Mouse (Mus musculus): ENCODE measurements around the gene Fndc3b.

Gene Fndc3b

GRCm38 (mm10) chr3:27710648-27711428 lies at the start of gene Fndc3b:
Fndc3b (minus strand) TSS chr3:27711307.
- peak; percentile 88 for DNase-seq

DNA sequence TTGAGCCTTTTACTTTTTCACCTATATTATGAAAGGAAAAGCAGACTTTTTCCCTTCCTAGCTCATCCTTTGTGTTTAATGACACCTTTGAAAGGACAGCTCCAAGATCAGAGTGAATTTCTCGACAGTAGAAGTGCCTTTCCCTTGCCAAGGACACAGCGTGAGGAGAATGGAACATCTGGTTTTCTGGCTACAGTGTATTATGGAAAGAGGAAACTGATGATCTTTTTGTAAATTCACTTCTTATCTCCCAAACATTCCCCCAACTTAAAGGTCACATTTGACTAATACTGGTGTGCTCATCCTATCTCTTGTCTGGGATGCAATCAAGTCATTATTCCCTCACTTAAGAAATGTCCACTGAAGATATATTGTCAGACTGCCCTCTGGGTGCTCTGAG lies 49.2 kb upstream of the Fndc3b start:
- DNase-seq = no peak

DNA sequence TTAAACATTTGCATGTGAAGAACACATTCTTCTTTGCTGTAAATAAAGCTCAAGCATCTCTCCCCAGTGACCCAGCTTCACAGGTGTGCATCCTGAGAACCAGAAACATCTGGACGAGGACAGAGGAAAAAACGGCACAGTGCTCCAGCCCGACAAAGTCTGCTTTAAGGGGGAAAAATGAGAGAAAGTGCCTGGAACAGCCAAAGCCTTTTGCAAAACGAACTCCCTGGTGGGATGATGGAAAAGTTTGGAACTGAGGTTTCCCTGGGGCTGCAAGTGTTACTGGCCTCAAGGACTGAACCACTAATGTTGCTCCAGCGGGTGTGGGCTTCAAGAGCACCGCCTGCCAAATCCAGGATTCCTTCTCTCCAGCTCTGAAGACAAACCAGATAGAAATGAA lies 47.9 kb upstream of the Fndc3b start:
- DNase-seq = no peak

GRCm38 (mm10) chr3:27751657-27752056 lies 40.5 kb upstream of the Fndc3b start:
- DNase-seq = no peak

DNA sequence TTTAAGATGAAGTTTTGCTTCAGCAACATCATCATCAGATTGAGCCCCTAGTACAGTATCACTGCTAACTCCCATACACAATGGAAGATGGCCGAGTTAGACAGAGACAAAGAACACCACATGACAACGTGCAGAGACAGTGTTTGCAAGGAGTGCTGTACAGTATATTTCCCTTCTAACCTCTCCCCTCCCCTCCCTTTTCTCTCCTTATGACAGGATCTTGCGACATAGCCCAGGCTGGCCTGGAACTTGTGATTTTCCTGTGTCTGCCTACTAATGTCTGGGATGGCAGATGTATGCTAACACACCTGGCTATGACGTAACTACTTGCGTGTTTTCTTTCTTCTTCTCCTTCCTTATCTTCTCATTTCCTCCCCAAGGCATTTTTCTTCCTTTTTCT lies 40.0 kb upstream of the Fndc3b start:
- no peak for DNase-seq

DNA sequence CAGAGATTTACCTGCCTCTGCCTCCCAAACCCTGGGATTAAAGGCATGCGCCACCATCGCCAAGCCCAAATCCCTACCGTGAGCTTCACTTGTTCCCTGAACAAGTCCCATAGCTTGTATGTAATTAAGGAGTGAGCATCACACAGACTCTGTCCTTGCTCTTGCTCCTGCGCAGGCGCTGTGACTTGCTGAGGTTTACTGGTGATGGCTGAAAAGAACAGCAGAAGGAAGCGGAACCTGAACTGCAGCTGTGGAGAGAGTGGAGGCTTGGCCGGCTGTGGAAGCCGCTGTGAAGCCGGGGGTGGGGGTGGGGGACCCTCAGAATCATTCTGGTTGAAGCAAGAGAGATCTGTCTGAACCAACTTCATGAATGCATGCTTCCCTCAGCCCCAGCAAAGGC lies 34.5 kb upstream of the Fndc3b start:
- DNase-seq = no peak

DNA sequence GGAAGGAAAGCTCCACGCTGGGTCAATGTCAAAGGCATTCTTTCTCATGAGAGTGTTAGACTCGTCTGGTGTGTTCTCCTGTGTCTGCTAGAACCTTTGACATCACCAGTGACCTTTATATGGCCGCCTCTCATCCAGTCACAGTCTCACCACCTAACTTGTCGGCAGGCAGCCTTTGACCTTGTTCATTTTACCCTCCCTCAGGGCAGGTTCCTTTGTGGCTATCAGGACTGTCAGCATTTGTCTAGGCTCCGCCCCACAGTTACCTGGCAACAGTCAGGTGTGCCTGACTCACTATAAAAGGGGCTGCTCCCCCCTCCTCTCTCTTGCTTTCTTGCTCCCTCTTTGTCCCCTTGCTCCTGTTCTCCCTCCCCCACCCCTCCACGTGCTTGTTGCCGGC lies 33.6 kb upstream of the Fndc3b start:
- DNase-seq = no peak

- no peak for DNase-seq
Measured at GRCm38 (mm10) chr3:27743271-27744145, 32.4 kb upstream of the Fndc3b start.

DNA sequence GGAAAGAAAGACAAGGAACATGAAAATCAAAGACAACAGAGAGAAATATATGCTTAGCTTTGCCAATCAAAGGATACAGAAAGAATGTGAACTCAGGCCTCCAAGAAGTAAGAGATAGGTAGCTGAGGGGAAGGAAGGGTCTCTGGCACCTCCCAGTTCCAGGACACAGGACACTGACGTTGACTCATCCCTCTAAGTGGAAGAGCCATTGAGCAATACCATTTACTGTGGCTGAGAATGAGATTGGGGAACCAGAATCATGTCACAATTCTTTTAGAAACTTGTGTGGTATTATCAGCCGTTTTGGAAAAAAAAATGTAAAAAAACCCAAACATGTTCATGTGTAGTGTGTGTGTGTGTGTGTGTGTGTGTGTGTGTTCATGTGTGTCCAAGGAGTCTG lies 31.0 kb upstream of the Fndc3b start:
- DNase-seq = no peak

- DNase-seq = peak; percentile 10
Measured at GRCm38 (mm10) chr3:27740136-27740535, 29.0 kb upstream of the Fndc3b start.

DNA sequence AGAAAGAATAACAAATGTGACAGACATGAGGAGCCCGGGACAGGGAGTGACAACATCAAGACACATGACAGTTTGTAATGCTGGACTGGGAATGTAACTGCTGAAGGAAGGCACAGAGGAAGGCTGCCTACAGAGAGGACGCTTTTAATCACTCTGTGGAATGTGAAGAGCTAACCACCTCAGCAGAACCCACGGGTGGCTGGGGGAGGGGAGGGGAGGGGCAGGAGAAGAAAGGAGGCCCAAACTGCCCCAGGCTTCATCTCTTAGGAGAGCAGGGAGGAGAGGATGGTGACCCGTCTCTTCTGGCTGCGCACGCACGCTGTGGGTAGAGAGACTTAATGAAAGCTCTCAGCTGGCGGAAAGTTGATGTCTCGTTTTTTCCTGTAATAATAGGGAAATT lies 25.1 kb upstream of the Fndc3b start:
- DNase-seq = peak; percentile 9

GRCm38 (mm10) chr3:27735113-27735512 lies 24.0 kb upstream of the Fndc3b start:
- no peak for DNase-seq

DNA sequence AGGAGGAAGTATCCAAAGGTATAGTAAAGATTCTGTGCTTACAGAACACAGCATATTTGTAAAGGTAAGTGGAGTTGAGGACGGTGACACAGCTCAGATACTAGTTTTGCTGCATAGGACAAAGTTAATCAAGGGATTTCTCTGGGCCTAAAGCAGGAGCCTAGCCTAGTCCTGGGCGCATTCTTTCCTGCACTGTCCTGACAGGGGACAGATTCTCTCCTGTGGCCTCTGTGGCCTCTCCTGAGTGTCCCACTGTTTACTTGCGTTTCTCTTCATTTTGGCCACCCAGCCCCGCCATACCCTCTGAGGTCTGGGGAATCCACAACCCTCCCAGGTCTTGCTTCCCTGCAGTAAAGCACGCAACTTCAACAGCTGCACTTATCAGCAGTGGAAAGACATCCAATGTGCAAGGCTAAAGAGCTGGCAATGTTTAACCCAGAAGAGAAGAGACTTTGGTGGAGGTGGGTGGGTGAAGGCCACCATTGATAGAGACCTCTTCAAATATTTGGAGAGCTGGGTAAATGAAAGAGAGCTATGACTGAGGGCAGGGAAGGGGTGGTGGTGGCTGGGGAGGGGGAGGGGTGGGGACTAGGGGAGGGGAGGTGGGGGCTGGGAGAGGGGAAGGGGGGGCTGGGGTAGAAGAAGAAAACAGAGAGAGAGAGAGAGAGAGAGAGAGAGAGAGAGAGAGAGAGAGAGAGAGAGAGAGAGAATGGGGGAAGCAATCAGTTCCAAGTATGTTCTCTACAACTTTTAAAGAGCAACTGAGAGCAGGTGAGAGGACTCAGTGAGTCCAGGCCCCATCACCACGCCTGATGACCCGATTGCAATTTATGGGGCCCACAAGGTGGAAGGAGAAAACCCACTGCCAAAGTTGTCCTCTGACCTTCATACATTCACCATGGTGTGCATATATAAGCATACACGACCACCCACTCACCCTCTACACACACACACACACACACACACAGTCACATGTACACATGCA lies 18.0 kb upstream of the Fndc3b start:
- no peak for DNase-seq

DNA sequence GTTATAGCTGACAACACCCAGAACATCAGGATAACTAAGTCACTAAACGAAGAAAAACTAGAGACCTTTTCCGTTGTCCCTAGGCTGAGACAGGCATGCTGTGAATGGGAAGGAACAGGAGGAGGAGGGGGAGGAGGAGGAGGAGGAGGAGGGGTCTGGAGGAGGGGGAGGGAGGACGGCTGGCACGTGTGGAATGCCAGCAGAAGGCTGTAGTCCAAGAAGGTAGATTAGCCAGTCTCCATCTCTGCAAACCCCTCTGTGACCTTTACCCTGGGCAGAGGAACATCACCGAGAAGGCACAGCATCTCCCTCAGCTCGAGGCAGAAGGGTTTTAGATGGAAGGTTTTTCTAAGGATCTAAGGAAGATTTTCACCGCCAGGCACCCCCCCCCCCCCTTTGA lies 17.1 kb upstream of the Fndc3b start:
- no peak for DNase-seq

DNA sequence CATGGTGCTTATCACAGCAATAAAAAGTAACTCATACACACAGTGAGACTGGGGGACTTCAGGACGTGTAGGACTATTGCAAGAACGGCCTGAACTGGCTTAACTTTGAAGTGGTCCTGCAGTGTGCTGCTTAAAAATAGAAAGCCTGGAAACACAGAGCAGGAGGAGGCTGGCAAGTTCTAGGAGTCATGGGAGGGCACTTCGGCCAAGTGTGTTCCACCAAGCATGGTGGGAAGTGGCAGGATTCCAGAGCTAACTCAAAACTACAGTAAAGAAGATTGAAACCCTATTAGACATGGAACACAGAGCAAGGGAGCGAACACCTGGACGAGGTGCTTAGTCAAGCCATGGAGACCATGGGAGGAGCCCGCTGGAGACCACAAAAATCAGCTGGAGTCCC lies 14.6 kb upstream of the Fndc3b start:
- DNase-seq = no peak

DNA sequence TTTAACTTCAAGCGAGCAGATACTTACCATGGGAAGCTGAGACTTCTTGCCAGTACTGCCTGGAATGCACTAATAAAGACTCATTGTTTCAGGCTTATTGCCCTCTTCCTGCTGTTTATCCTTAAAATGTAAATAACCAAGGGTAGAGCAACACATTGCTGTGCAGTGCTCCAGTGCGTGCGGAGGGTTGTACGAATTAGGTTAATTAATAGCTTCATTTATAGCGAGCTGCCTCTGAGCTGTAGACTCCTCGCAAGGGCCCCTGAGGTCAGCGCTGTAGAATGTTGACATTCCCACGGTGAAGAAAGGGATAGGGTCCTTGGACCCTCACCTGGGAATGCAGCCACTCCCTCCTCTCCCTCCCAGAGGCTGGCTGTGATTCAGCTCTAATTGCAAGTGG lies 13.1 kb upstream of the Fndc3b start:
- no peak for DNase-seq

GRCm38 (mm10) chr3:27718829-27719365 lies 7.8 kb upstream of the Fndc3b start:
- no peak for DNase-seq

DNA sequence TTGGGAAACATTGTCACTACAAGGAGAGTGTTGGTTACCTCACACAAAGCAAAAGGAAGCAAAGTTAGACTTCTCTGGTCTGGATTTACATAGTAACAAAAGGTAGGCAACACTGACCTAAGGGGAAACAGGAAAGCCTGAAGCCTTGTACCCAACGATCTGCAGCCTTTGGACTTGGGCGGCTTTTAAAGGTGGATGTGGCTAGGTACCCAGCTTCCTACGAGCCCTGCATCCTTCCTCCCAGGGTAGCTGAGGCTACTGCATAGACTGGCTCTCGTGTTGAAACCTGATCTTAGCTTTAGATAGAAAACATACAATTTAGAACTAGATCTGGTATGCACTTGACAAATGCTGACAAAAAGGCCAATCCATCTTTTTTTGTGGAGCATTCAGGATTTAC lies 2.9 kb upstream of the Fndc3b start:
- no peak for DNase-seq

DNA sequence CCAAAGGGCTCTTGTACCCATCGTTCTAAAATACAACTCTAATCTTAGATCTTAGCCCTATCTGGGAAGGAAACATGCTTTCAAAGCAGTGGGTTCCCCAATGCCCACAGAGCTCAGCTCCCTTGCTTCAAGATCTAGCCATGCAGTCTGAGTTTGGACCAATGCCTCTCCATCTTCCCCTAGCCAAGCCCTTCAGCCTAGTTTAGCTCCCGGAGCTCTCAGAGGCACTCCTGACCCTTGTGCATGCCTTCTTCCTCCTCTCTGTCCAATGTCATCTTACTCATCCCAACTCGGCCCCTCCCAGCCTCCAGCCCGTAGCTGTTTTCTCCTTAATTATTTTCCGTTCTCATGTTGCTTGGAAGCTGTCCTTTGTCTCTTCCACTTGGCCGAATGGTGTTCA lies 1.3 kb upstream of the Fndc3b start:
- no peak for DNase-seq

GRCm38 (mm10) chr3:27709906-27710647 lies 1.0 kb downstream of the Fndc3b start:
- DNase-seq = peak; percentile 53

DNA sequence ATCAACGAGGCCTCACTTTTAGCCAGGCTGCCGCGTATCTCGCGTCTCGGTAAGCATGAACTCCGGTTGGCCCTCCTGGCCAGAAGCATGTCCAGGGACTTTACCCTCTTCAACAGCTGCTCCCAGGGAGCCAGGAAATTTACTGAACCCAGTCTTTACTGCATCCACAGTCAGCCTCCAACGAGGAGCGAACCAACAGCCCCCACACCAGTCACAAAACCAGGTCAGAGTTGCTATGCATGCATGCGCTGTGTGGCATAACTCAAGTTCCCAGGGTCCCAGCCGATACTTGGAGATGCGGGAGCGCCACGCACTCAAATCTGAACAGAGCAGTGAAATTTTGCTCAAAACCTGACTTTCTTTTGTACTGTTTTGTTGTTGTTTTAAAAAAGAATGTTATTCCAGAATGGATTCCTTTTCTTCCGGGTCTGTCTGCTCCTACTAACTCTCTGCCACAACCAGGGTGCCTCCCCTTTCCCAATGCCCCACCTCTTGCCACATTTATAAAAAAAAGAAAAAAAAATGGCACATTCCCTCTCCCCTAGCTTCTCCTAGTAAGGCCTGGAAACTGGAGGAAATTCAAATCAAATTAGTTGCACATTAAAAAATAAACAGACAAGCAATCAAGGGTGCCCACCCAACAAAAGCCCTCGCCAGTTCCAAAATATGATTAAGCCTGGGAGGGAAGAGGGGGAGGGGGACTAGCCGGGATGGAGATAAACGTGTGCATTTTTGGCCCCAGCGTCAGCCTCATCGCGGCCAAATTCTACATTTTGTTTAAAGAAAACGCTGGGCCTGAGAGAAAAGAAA lies 1.8 kb downstream of the Fndc3b start:
- no peak for DNase-seq
